Mouse (Mus musculus) CH12.LX (cell line): ENCODE measurements around the gene Dtx1.

ENCODE experiments used
- BHLHE40 ChIP-seq: IDR thresholded peaks from 2 replicates; pipeline ENCODE4 v1.6.1; 2011; ENCODE audit warnings: mild to moderate bottlenecking, low read depth, low read length, improper control_type of control experiment
- CHD2 ChIP-seq: IDR thresholded peaks from 2 replicates; pipeline ENCODE4 v1.6.1; 2011; ENCODE audit warnings: low read length, improper control_type of control experiment
- CTCF ChIP-seq, 2 experiments: IDR thresholded peaks in 1 of 2; conservative IDR thresholded peaks in 1 of 2; 2 replicates each; pipeline ENCODE4 v1.5.1; 2011 to 2012; ENCODE audit warnings: low read depth in 2 of 2, low read length in 2 of 2, improper control_type of control experiment in 1 of 2, inconsistent platforms in 1 of 2, mild to moderate bottlenecking in 1 of 2, moderate library complexity in 1 of 2
- E2F4 ChIP-seq: IDR thresholded peaks from 2 replicates; pipeline ENCODE4 v1.6.1; 2011; ENCODE audit warnings: low read depth, low read length, improper control_type of control experiment; ENCODE audit not compliant: insufficient replicate concordance
- EP300 ChIP-seq: IDR thresholded peaks from 2 replicates; pipeline ENCODE4 v1.6.1; 2011; ENCODE audit warnings: low read length, improper control_type of control experiment
- ETS1 ChIP-seq: conservative IDR thresholded peaks from 2 replicates; pipeline ENCODE4 v1.6.1; 2012; ENCODE audit warnings: low read depth, mild to moderate bottlenecking, inconsistent platforms, low read length, improper control_type of control experiment, moderate library complexity
- GABPA ChIP-seq: IDR thresholded peaks from 2 replicates; pipeline ENCODE4 v1.6.1; 2012; ENCODE audit warnings: low read depth, low read length, improper control_type of control experiment, inconsistent platforms; ENCODE audit not compliant: insufficient replicate concordance
- HCFC1 ChIP-seq: IDR thresholded peaks from 2 replicates; pipeline ENCODE4 v1.6.1; 2012; ENCODE audit warnings: low read depth, mild to moderate bottlenecking, inconsistent platforms, low read length, improper control_type of control experiment
- MAX ChIP-seq: IDR thresholded peaks from 2 replicates; pipeline ENCODE4 v1.6.1; 2011; ENCODE audit warnings: low read length, improper control_type of control experiment
- POLR2A ChIP-seq: IDR thresholded peaks from 2 replicates; pipeline ENCODE4 v1.6.1; 2011; ENCODE audit warnings: low read depth, mild to moderate bottlenecking, improper control_type of control experiment, low read length
- POLR2AphosphoS2 ChIP-seq: IDR thresholded peaks from 2 replicates; pipeline ENCODE4 v1.6.1; 2011; ENCODE audit warnings: low read depth, low read length, improper control_type of control experiment
- RCOR1 ChIP-seq: conservative IDR thresholded peaks from 2 replicates; pipeline ENCODE4 v1.6.1; 2012; ENCODE audit warnings: low read depth, mild to moderate bottlenecking, inconsistent platforms, low read length, improper control_type of control experiment
- USF1 ChIP-seq: IDR thresholded peaks from 2 replicates; pipeline ENCODE4 v1.6.1; 2014; ENCODE audit warnings: low read depth, mild to moderate bottlenecking, inconsistent platforms, low read length, improper control_type of control experiment

GRCm38 (mm10) chr5:120652915-120653701 lies 58.6 kb downstream of the Dtx1 start:
- no peak for TF ChIP-seq CHD2
- TF ChIP-seq GABPA, result no peak
- TF ChIP-seq EP300, result no peak
- no peak for TF ChIP-seq POLR2AphosphoS2
- no peak for TF ChIP-seq CTCF (conservative IDR thresholded peaks at IDR 0.05 in 1 of 2, IDR thresholded peaks at IDR 0.05 in 1 of 2; ENCODE audit: low read depth in 2 of 2, low read length in 2 of 2)
- TF ChIP-seq RCOR1, result no peak
- TF ChIP-seq USF1, result no peak
- TF ChIP-seq BHLHE40, result no peak
- TF ChIP-seq POLR2A, result no peak
- no peak for TF ChIP-seq ETS1
- no peak for TF ChIP-seq E2F4
- TF ChIP-seq HCFC1, result no peak
- TF ChIP-seq MAX, result no peak
